Mouse (Mus musculus) heart, postnatal 0 days (tissue): ENCODE data around the gene Vstm5.

Experiments used
- CTCF ChIP-seq: IDR thresholded peaks from 2 replicates; pipeline ENCODE4 v1.5.1; 2016; ENCODE audit warnings: antibody characterized with exemption, control low read depth, low read depth
- EP300 ChIP-seq: IDR thresholded peaks from 2 replicates; pipeline ENCODE4 v1.6.1; 2016; ENCODE audit warnings: antibody characterized with exemption, low read depth

DNA sequence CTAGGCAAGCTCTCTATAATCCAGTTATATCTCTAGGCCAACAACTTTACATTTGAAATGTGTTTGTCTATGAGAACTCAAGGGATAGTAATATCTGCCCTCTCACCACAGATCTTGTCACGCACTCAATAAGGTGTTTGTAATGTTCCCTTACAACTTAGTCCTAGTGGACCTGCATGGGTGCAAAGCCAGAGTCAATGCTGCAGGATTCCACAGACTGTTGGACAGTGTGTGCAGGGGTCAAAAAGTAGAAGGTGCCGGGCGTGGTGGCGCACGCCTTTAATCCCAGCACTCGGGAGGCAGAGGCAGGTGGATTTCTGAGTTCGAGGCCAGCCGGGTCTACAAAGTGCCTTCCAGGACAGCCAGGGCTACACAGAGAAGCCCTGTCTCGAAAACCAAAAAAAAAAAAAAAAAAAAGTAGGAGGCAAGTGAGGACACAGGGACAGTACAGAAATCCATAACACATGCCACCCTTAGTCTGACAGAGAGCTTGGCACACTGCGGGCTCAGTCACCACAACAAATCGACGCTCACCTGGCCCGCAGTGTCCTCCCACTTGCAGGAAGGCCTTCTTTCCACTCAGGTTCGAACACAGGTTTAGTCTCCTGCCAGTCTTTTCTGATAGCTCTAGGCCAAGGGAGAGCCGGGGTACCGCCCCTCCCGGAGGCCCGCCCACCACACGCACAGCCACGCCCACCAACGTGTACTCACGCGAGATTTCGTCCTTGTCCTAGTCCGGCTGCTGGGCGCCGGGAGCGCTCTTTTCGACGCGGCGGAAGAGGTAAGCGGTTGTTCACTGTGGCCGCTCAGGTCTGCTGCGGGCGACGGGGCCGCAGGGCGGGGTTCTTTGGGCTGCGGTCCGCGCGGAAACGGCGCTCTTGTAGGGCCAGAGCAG, 66.9 kb downstream of the Vstm5 start, which contains the start of gene Taf1d:
- TF ChIP-seq CTCF (no peak), EP300 (peak; percentile 72)
